Mouse (Mus musculus): ENCODE results near the gene Csf2rb2. TPM values are rescaled to one million over a fixed set of nuclear protein-coding genes. Genes with fewer than 3 reads are reported as not detected.
A peak's percentile ranks its signal among the peaks of the same experiment; 100 is the strongest.

Gene Csf2rb2
- polyA plus RNA-seq, 1 experiment from 2014 or later: 0.90 TPM

DNA sequence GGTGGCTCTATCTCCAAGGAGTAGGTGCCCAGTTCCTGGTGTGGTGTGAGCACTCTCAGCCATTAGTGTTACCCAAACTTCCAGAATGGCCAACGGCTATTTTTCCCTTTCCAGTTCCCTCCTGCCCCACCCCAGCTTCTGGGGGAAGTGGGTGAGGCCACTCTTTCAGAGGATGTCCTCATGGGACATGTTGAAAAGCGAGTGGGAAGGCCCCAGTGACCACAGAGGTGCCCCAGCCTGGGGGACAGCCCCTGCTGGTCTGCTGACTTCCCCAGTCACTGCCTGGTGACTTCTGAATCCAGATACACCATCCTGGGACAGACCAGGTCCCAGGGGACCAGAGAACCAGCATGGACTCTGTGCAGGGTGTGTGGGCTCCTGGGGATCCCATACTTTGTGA is 57.9 kb downstream of the Csf2rb2 start:
- ATAC-seq (ENCODE audit: insufficient read depth, low FRiP score): no peak
- 78% methylated on average over 2 of the region's 2 CpGs for WGBS
- H3K9ac ChIP-seq (ENCODE audit: low read length): no peak overlapping the region

DNA sequence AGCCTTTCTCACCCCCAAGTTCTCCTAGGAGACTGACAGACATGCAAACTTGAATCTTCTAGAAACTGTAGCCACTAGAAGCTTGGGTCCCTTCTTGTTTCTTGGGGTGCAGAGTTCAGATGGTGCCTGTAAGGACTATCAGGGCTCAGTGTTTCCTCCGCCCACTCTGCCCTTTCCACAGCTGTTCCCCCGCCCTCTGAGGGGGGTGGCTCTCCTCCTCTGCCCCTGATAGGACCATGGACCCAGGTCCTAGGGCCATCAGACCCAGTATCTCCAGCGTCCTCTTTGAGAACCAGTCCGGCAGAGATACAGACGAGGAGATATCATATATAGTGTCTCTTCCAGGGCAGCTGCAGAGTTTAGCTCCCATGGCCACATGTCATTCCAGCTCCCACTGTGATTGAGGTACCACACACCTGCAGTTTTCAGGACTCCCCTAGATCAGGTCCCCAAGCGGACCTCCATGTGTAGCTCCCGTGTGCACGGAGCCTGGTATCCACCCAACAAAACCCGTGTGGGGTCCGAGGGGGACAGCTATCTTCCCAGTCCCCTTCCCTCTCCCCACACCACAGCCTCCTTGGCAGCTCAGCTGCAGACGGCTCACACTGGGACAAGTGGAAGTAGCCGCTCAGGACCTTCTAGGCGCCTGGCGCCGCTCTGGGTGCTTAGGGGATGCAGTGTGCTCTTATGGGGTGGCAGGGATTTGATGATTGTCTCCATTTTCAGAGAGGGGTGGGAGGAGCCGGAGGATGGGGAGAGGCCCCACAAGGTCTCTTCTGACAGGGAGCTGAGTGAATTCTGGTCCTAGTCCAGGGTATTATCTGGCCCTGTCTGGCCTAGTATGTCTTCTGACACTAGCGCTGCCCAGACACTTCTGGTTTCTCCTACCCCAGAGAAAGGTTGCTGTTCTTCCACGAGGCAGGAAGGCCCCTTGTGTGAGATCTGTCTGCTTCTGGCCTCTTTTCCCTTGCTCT is 59.1 kb downstream of the Csf2rb2 start:
- 72% methylated on average over 18 of the region's 18 CpGs for WGBS
- Histone ChIP-seq H3K9ac (ENCODE audit: low read length) (no peak overlapping the region), H3K27me3 (ENCODE audit: control insufficient read depth, insufficient read depth, low read length) (no peaks in the 10 kb centered on the region), H3K4me2 (ENCODE audit: low read depth, low read length) (no peak overlapping the region), H3K27ac (ENCODE audit: low read length) (no peak overlapping the region), H3K4me3 (replicated peaks; ENCODE audit: low read length) (no peak overlapping the region), H3K4me1 (ENCODE audit: control insufficient read depth, insufficient read depth, low read length) (no peaks in the 10 kb centered on the region), H3K9me3 (replicated peaks; ENCODE audit: control insufficient read depth, low read length) (no peaks in the 10 kb centered on the region), H3K36me3 (ENCODE audit: control insufficient read depth, insufficient read depth, low read length) (no peaks in the 10 kb centered on the region)
- ATAC-seq (ENCODE audit: insufficient read depth, low FRiP score): no peak

More for the DNA sequence above, 57.9 kb downstream of the Csf2rb2 start:
- Histone ChIP-seq H3K4me3 (replicated peaks; ENCODE audit: low read length) (no peak overlapping the region), H3K27ac (ENCODE audit: low read length) (no peak overlapping the region), H3K36me3 (ENCODE audit: control insufficient read depth, insufficient read depth, low read length) (no peaks in the 10 kb centered on the region), H3K9me3 (replicated peaks; ENCODE audit: control insufficient read depth, low read length) (no peaks in the 10 kb centered on the region), H3K27me3 (ENCODE audit: control insufficient read depth, insufficient read depth, low read length) (no peaks in the 10 kb centered on the region), H3K4me2 (ENCODE audit: low read depth, low read length) (no peak overlapping the region), H3K4me1 (ENCODE audit: control insufficient read depth, insufficient read depth, low read length) (no peaks in the 10 kb centered on the region)

DNA sequence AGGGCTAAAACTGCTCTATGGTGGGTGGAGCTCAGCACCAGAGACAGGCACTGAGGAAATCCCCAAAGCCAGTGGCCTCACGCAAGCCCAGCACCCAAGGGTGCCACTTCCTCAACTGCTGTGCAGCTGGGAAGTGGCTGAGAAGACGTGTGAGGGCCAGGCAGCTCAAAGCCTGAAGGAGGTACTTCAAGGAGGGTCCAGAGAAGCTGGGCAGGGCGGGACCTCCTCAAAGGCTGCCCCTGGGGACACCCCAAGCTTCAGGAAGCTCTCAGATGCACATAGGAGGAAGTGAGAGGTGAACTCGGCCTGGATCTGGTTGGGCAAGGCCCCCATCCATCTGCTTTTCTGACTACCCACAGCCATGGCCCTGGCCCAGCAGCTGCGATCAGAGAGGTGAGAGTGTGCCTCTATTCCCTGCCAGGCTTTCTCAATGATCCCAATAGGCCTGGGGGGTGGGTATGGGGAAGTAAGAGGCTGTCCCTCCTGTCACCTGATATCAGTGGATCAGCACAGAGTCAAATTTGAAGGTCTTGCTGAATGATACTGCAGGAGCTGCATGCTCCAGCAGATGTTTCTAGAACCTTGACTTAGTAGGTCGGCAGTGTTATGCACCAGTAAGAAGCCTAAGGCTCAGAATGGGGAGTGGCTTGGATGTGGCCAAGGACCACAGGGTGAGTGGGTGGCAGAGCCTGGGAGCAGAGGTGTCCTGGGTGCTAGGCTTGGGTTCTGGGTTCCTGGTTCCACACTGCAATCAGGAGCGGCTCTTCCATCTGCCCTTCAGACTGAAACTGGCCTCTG is 60.6 kb downstream of the Csf2rb2 start, which contains the start of gene Ncf4:
TSS of gene Ncf4 (plus strand) at position 107 of the 798 bp plus-strand sequence.
- H3K4me1 ChIP-seq (ENCODE audit: control insufficient read depth, insufficient read depth, low read length): no peaks in the 10 kb centered on the region

DNA sequence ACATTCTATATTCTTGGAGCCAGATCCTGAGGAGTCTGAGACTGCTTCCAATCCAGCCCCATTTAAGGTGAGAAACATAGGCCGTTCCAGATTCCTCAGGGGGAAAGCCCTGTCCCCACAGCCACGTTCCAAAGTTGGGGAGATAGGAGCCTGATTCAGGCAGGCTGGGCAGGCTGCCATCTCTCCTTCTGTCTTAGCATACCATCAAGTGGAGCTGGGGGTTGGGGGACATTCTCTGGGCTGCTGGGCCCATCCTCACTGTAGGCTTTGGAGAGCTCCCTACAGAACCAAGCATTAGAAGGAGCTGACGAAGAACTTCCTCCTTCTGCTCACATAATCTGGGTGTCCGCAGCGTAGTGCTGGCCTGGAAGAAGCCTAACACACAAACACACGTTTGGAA is 61.7 kb downstream of the Csf2rb2 start:
- no peaks in the 10 kb centered on the region for H3K36me3 ChIP-seq (ENCODE audit: control insufficient read depth, insufficient read depth, low read length)
- ATAC-seq (ENCODE audit: insufficient read depth, low FRiP score): peak; percentile 48; the same call in 1 of the 2 replicates
- H3K9ac ChIP-seq (ENCODE audit: low read length): no peak overlapping the region
- H3K4me2 ChIP-seq (ENCODE audit: low read depth, low read length): no peak overlapping the region
- no peaks in the 10 kb centered on the region for H3K4me1 ChIP-seq (ENCODE audit: control insufficient read depth, insufficient read depth, low read length)
- 55% methylated on average over 6 of the region's 6 CpGs for WGBS
- no peak overlapping the region for H3K4me3 ChIP-seq (replicated peaks; ENCODE audit: low read length)
- peak overlapping the region; percentile 71; the same call in 1 of the 2 replicates for H3K27ac ChIP-seq (ENCODE audit: low read length)
- H3K9me3 ChIP-seq (replicated peaks; ENCODE audit: control insufficient read depth, low read length): no peaks in the 10 kb centered on the region
- no peaks in the 10 kb centered on the region for H3K27me3 ChIP-seq (ENCODE audit: control insufficient read depth, insufficient read depth, low read length)

More for the DNA sequence above, 60.6 kb downstream of the Csf2rb2 start, which contains the start of gene Ncf4:
- Histone ChIP-seq H3K9me3 (replicated peaks; ENCODE audit: control insufficient read depth, low read length) (no peaks in the 10 kb centered on the region), H3K27me3 (ENCODE audit: control insufficient read depth, insufficient read depth, low read length) (no peaks in the 10 kb centered on the region), H3K27ac (ENCODE audit: low read length) (peak within 1 kb of the TSS; percentile 71; the same call in 1 of the 2 replicates), H3K9ac (ENCODE audit: low read length) (peak within 1 kb of the TSS; percentile 35; the same call in 1 of the 2 replicates), H3K4me3 (replicated peaks; ENCODE audit: low read length) (no peak within 1 kb of the TSS), H3K36me3 (ENCODE audit: control insufficient read depth, insufficient read depth, low read length) (no peaks in the 10 kb centered on the region), H3K4me2 (ENCODE audit: low read depth, low read length) (no peak within 1 kb of the TSS)
- WGBS: 73% methylated on average over 7 of the region's 7 CpGs
- no peak for ATAC-seq (ENCODE audit: insufficient read depth, low FRiP score)

DNA sequence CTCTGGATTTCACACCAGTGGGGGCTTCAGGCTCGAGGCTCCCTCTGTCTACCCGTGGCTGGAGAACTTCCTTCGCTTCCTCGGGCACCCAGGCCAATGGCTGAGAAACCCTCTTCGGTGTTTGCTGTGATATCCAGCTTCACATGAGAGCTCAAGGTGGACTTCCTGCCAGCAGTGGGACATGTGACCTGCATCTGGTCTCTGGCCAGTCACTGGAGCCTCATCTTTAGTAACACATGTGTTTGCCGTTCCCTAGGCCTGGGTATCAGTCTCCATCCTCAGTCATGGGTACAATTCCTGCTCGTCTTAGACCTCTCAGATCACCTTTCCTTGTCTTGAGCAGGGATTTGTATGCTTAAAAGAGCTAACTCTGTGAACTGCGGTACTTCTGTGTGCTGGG is 62.5 kb downstream of the Csf2rb2 start:
- ATAC-seq (ENCODE audit: insufficient read depth, low FRiP score): no peak
- H3K4me2 ChIP-seq (ENCODE audit: low read depth, low read length): no peak overlapping the region
- H3K4me1 ChIP-seq (ENCODE audit: control insufficient read depth, insufficient read depth, low read length): no peaks in the 10 kb centered on the region
- 86% methylated on average over 8 of the region's 8 CpGs for WGBS
- H3K27ac ChIP-seq (ENCODE audit: low read length): peak overlapping the region; percentile 71
- peak overlapping the region; percentile 42; the same call in 1 of the 2 replicates for H3K9ac ChIP-seq (ENCODE audit: low read length)
- no peaks in the 10 kb centered on the region for H3K36me3 ChIP-seq (ENCODE audit: control insufficient read depth, insufficient read depth, low read length)
- no peaks in the 10 kb centered on the region for H3K27me3 ChIP-seq (ENCODE audit: control insufficient read depth, insufficient read depth, low read length)
- no peaks in the 10 kb centered on the region for H3K9me3 ChIP-seq (replicated peaks; ENCODE audit: control insufficient read depth, low read length)
- H3K4me3 ChIP-seq (replicated peaks; ENCODE audit: low read length): no peak overlapping the region

DNA sequence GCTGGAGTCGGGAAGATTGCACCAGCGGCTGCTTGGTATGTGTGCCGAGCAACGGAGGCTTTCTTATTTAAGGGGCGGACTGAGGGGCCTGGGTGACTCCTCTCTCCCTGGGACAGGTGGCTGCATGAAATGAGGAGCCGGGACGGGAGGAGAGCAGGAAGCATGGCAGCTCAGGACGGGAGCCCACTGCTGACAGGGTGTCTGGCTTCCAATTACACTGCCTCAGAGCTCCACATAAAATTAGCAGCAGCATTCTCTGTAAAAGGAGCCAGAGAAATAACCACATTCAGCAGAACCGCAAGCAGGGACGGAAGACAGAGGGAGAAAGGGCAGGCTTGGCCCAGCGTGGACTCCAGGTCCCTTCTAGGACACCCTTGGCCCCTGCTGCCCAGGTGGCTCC is 64.2 kb downstream of the Csf2rb2 start:
- 37% methylated on average over 11 of the region's 11 CpGs for WGBS

DNA sequence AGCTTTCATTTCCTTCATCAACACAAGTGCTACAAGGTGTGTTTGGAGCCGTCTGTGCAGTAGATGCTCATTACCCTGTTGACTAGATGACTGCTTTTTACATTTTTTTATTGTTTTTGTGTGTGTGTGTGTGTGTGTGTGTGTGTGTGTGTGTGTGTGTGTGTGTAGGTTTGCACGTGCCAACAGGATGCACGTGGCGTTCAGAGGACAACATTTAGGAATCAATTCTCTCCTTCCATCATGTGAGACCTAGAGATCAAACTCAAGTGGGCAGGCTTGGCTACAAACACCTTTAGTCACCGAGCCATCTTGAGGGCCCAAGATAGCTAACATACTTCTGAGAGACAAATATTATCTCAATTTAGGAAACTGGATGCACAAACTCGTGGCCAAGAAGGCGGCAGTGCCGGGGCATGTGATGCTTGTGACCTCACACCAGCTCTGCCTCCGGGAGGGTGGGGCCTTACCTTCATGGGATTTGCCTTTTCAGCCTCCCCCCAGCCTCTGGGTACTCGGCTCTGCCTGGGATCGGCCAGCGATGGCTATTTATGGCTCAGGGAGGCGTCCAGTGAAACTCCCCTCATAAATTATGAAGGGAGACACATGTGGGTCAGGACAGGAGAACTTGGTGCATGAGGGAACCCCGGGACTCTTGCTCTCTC is 65.4 kb downstream of the Csf2rb2 start:
- no peak for ATAC-seq (ENCODE audit: insufficient read depth, low FRiP score)
- no peaks in the 10 kb centered on the region for H3K4me1 ChIP-seq (ENCODE audit: control insufficient read depth, insufficient read depth, low read length)
- H3K9me3 ChIP-seq (replicated peaks; ENCODE audit: control insufficient read depth, low read length): no peaks in the 10 kb centered on the region
- H3K36me3 ChIP-seq (ENCODE audit: control insufficient read depth, insufficient read depth, low read length): no peaks in the 10 kb centered on the region
- no peaks in the 10 kb centered on the region for H3K27me3 ChIP-seq (ENCODE audit: control insufficient read depth, insufficient read depth, low read length)
- 61% methylated on average over 14 of the region's 14 CpGs for whole genome bisulfite sequencing
- H3K9ac ChIP-seq (ENCODE audit: low read length): no peak overlapping the region
- no peak overlapping the region for H3K27ac ChIP-seq (ENCODE audit: low read length)
- no peak overlapping the region for H3K4me2 ChIP-seq (ENCODE audit: low read depth, low read length)
- H3K4me3 ChIP-seq (replicated peaks; ENCODE audit: low read length): no peak overlapping the region

More for the DNA sequence above, 64.2 kb downstream of the Csf2rb2 start:
- Histone ChIP-seq H3K36me3 (ENCODE audit: control insufficient read depth, insufficient read depth, low read length) (no peaks in the 10 kb centered on the region), H3K27ac (ENCODE audit: low read length) (no peak overlapping the region), H3K4me2 (ENCODE audit: low read depth, low read length) (no peak overlapping the region), H3K9ac (ENCODE audit: low read length) (no peak overlapping the region), H3K9me3 (replicated peaks; ENCODE audit: control insufficient read depth, low read length) (no peaks in the 10 kb centered on the region), H3K4me1 (ENCODE audit: control insufficient read depth, insufficient read depth, low read length) (no peaks in the 10 kb centered on the region), H3K4me3 (replicated peaks; ENCODE audit: low read length) (no peak overlapping the region), H3K27me3 (ENCODE audit: control insufficient read depth, insufficient read depth, low read length) (no peaks in the 10 kb centered on the region)
- ATAC-seq (ENCODE audit: insufficient read depth, low FRiP score): no peak

DNA sequence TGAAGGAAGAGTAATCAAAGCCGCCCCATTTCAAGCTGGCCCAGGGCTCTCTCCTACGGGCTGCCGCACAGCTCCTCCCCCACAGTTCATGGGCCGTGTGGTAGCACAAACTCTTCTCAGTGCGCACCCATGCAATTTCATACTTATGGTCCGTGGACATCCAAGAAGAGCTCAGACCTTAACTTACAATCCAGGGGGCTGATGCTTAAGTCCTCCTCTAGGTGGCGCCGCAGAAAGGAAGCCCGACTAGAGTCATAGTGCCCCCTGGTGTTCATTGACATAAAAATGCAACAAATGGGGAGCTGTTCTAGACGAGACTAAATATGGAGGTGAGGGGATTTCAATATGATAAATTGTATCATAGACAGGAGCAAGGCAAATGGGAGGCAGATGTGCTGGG is 66.1 kb downstream of the Csf2rb2 start:
- 25% methylated on average over 10 of the region's 10 CpGs for WGBS

More for the DNA sequence above, 66.1 kb downstream of the Csf2rb2 start:
- H3K27me3 ChIP-seq (ENCODE audit: control insufficient read depth, insufficient read depth, low read length): no peaks in the 10 kb centered on the region
- no peak for ATAC-seq (ENCODE audit: insufficient read depth, low FRiP score)
- H3K4me3 ChIP-seq (replicated peaks; ENCODE audit: low read length): no peak overlapping the region
- H3K4me2 ChIP-seq (ENCODE audit: low read depth, low read length): no peak overlapping the region
- H3K9me3 ChIP-seq (replicated peaks; ENCODE audit: control insufficient read depth, low read length): no peaks in the 10 kb centered on the region
- H3K9ac ChIP-seq (ENCODE audit: low read length): no peak overlapping the region
- no peak overlapping the region for H3K27ac ChIP-seq (ENCODE audit: low read length)
- no peaks in the 10 kb centered on the region for H3K4me1 ChIP-seq (ENCODE audit: control insufficient read depth, insufficient read depth, low read length)
- no peaks in the 10 kb centered on the region for H3K36me3 ChIP-seq (ENCODE audit: control insufficient read depth, insufficient read depth, low read length)

Data from stomach, embryonic 16.5 days (tissue).